22 mouse cellular contexts compared by ENCODE assay signal in the genomic region with DNA sequence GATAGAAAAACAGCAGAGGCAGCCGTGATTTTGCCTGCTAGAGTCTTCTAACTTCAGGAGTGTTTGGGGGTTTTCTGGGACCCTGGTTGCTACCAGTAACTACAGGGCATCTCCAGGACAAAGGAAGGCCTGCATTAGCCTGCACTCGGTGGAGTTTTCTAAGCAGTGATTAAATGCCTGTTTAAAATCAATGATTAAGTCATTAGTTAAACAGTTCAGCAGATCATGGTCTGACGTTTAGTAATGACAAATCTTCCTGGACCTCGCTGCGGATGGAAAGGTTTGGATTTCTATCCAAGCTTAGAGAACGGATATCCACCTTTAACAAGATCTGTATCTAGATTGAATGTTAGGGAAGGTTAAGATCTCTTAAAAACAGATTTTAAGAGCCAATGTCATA. TPM values are rescaled to one million over a fixed set of nuclear protein-coding genes. Genes with fewer than 3 reads are reported as not detected.
A peak's percentile ranks its signal among the peaks of the same experiment; 100 is the strongest.
DNase-seq lines count a peak whose midpoint lies in the region; ATAC-seq and TF ChIP-seq lines count a peak whose summit lies in the region.
"Had no signal": no experiment of that assay in that cellular context is flagged by ENCODE, and none has a peak within 500 bp of the region (broad histone marks: within the 10 kb centered on the region; RNA-seq: fewer than 3 reads in every experiment).

No protein-coding gene starts in this region.

- no peak overlapping the region for H3K4me2 ChIP-seq in heart, embryonic 15.5 days
- H3K4me2 ChIP-seq in kidney, embryonic 15.5 days, result no peak overlapping the region
- H3K4me2 ChIP-seq: embryonic facial prominence, embryonic 12.5 days; heart, embryonic 11.5 days; hindbrain, embryonic 13.5 days had no signal

- no peak for TF ChIP-seq EP300 in ES-Bruce4 (IDR thresholded peaks at IDR 0.05; ENCODE audit: insufficient read depth, low read depth, low read length)

- no peak overlapping the region for H3K4me3 ChIP-seq in heart, embryonic 15.5 days
- no peak overlapping the region for H3K4me3 ChIP-seq in kidney, embryonic 15.5 days (replicated peaks)
- H3K4me3 ChIP-seq in ES-Bruce4 (ENCODE audit: low read depth, low read length), result no peak overlapping the region
- no peak overlapping the region for H3K4me3 ChIP-seq in small intestine, adult 2 months (ENCODE audit: low read depth, low read length)
- H3K4me3 ChIP-seq: embryonic facial prominence, embryonic 12.5 days; hindbrain, embryonic 13.5 days had no signal

- no peak overlapping the region for H3K9ac ChIP-seq in heart, embryonic 15.5 days
- no peak overlapping the region for H3K9ac ChIP-seq in kidney, embryonic 15.5 days
- H3K9ac ChIP-seq in ES-Bruce4 (ENCODE audit: low read depth, poor library complexity, severe bottlenecking), result no peak overlapping the region
- H3K9ac ChIP-seq: embryonic facial prominence, embryonic 12.5 days; hindbrain, embryonic 13.5 days had no signal

- H3K4me1 ChIP-seq in heart, embryonic 15.5 days (replicated peaks), result peaks cover 31% of the 10 kb centered on the region
- H3K4me1 ChIP-seq in kidney, embryonic 15.5 days, result peaks cover 21% of the 10 kb centered on the region
- H3K4me1 ChIP-seq in ES-Bruce4 (ENCODE audit: control insufficient read depth, insufficient read depth, low read length), result peaks cover 7% of the 10 kb centered on the region
- H3K4me1 ChIP-seq in small intestine, adult 2 months (ENCODE audit: control insufficient read depth, insufficient read depth, insufficient read length, low read length), result peaks cover 22% of the 10 kb centered on the region
- H3K4me1 ChIP-seq: embryonic facial prominence, embryonic 12.5 days had no signal

- TF ChIP-seq POLR2A in ES-Bruce4 (IDR thresholded peaks at IDR 0.05; ENCODE audit: insufficient read depth, low read length), result no peak
- TF ChIP-seq POLR2A in small intestine, adult 2 months (IDR thresholded peaks at IDR 0.05; ENCODE audit: low read depth, low read length), result no peak

- DNase-seq in heart, postnatal 10 days, result no peak
- DNase-seq in kidney, adult 18-20 months, result no peak
- no peak for DNase-seq in urinary bladder, postnatal 10 days (ENCODE audit: low spot score)
- DNase-seq: B cell, adult 2 months; cerebellum, adult 11-12 months; cerebellum, adult 9-10 months; cerebellum, postnatal 25 days; gastrocnemius, postnatal 10 days; heart, adult 18-20 months; heart, postnatal 4 days had no signal

- whole genome bisulfite sequencing in heart, embryonic 15.5 days, result 66% methylated on average over 6 of the region's 6 CpGs
- WGBS in kidney, embryonic 15.5 days, result 61% methylated on average over 6 of the region's 6 CpGs
- 62% methylated on average over 6 of the region's 6 CpGs for WGBS in small intestine, adult 2 months

- no peaks in the 10 kb centered on the region for H3K27me3 ChIP-seq in heart, embryonic 15.5 days
- no peaks in the 10 kb centered on the region for H3K27me3 ChIP-seq in kidney, embryonic 15.5 days
- H3K27me3 ChIP-seq in ES-Bruce4 (ENCODE audit: control insufficient read depth, insufficient read depth, low read length, poor library complexity, severe bottlenecking), result no peaks in the 10 kb centered on the region
- H3K27me3 ChIP-seq in small intestine, adult 2 months (ENCODE audit: control insufficient read depth, insufficient read depth, low read length), result no peaks in the 10 kb centered on the region
- H3K27me3 ChIP-seq: embryonic facial prominence, embryonic 12.5 days had no signal

- no peaks in the 10 kb centered on the region for H3K9me3 ChIP-seq in heart, embryonic 15.5 days (replicated peaks)
- no peaks in the 10 kb centered on the region for H3K9me3 ChIP-seq in kidney, embryonic 15.5 days (replicated peaks)
- no peaks in the 10 kb centered on the region for H3K9me3 ChIP-seq in ES-Bruce4 (replicated peaks; ENCODE audit: control insufficient read depth, insufficient read depth, low read length, poor library complexity, severe bottlenecking)
- H3K9me3 ChIP-seq: embryonic facial prominence, embryonic 12.5 days; hindbrain, embryonic 13.5 days had no signal

- no peak for TF ChIP-seq CTCF in ES-Bruce4 (IDR thresholded peaks at IDR 0.05; ENCODE audit: low read depth, low read length)
- TF ChIP-seq CTCF in small intestine, adult 2 months (IDR thresholded peaks at IDR 0.05; ENCODE audit: extremely low read depth, insufficient read length, insufficient replicate concordance, low read depth, low read length), result no peak

- 0 out of 2 replicates have a peak overlapping the region, but pooled peaks have one; percentile 17 for H3K27ac ChIP-seq in heart, embryonic 15.5 days
- peak overlapping the region; percentile 55; the same call in 1 of the 2 replicates for H3K27ac ChIP-seq in kidney, embryonic 15.5 days
- H3K27ac ChIP-seq in ES-Bruce4 (ENCODE audit: insufficient read depth, low read length), result peak overlapping the region; percentile 3
- H3K27ac ChIP-seq in small intestine, adult 2 months (ENCODE audit: insufficient read depth, low read depth, low read length), result peak overlapping the region; percentile 18; the same call in 1 of the 2 replicates
- H3K27ac ChIP-seq: embryonic facial prominence, embryonic 12.5 days; hindbrain, embryonic 13.5 days; hindbrain, postnatal 0 days had no signal

- no peaks in the 10 kb centered on the region for H3K36me3 ChIP-seq in heart, embryonic 15.5 days
- H3K36me3 ChIP-seq in kidney, embryonic 15.5 days, result no peaks in the 10 kb centered on the region
- H3K36me3 ChIP-seq in ES-Bruce4 (ENCODE audit: control insufficient read depth, insufficient read depth, low read length, poor library complexity, severe bottlenecking), result no peaks in the 10 kb centered on the region
- H3K36me3 ChIP-seq in small intestine, adult 2 months (ENCODE audit: control insufficient read depth, insufficient read depth, low read length), result no peaks in the 10 kb centered on the region
- H3K36me3 ChIP-seq: embryonic facial prominence, embryonic 12.5 days; hindbrain, embryonic 13.5 days had no signal

- intact Hi-C loops in heart, postnatal 10 days (cut with DNase I), result no loop called here

- no peak for ATAC-seq in heart, embryonic 15.5 days (replicated peaks; ENCODE audit: insufficient number of reproducible peaks, insufficient read depth, low FRiP score, low read depth)
- ATAC-seq in kidney, embryonic 15.5 days (replicated peaks; ENCODE audit: low FRiP score), result no peak
- ATAC-seq: CD4-positive, CD25-positive, alpha-beta regulatory T cell, adult 4 months; forebrain, embryonic 16.5 days; hindbrain, postnatal 0 days had no signal

RNA-seq across cellular contexts. Expression of a gene that starts 25.5 kb away (rescaled TPM):
- 1.7 and 2.3 TPM in 2 replicates for polyA plus RNA-seq in heart, embryonic 15.5 days (2015; fragmentation: Nextera tagmentation; extraction: Ambion mirVana)
- 1 to 10 TPM; 2.8 to 3.9 TPM for total RNA-seq in heart, postnatal 10 days (2021)
- polyA plus RNA-seq in kidney, embryonic 15.5 days (2015; fragmentation: Nextera tagmentation; extraction: Ambion mirVana), result 0.64 and 0.73 TPM in 2 replicates
- 3.2 and 3.9 TPM in 2 replicates for polyA plus RNA-seq in ES-Bruce4 (2011; ENCODE audit: insufficient read depth, insufficient read length, low read depth, missing spikeins)
- polyA plus RNA-seq in small intestine, adult 2 months (2012; rRNA removed), result 1.5 and 2.0 TPM in 2 replicates

RNA-seq across cellular contexts. Expression of a gene that starts 47.2 kb away (rescaled TPM):
- polyA plus RNA-seq in heart, embryonic 15.5 days (2015; fragmentation: Nextera tagmentation; extraction: Ambion mirVana), result 0.28 and 0.29 TPM in 2 replicates
- total RNA-seq in heart, postnatal 10 days (2021), result under 1 TPM; 0.07 to 0.26 TPM
- 0.06 and 0.26 TPM in 2 replicates for polyA plus RNA-seq in kidney, embryonic 15.5 days (2015; fragmentation: Nextera tagmentation; extraction: Ambion mirVana)
- polyA plus RNA-seq in ES-Bruce4 (2011; ENCODE audit: insufficient read depth, insufficient read length, low read depth, missing spikeins), result not detected in 2 replicates
- polyA plus RNA-seq in small intestine, adult 2 months (2012; rRNA removed), result 0.04 TPM in 1 of 2 replicates, not detected in the other
- total RNA-seq: heart, adult 18-20 months; hindbrain, postnatal 0 days; MEL had no signal
- polyA plus RNA-seq: CD4-positive, CD25-positive, alpha-beta regulatory T cell, adult 4 months; forebrain, embryonic 11.5 days; heart, embryonic 11.5 days; hindbrain, embryonic 13.5 days; hindbrain, postnatal 0 days had no signal

RNA-seq across cellular contexts. Expression of a gene that starts 58.1 kb away (rescaled TPM):
- polyA plus RNA-seq in heart, embryonic 15.5 days (2015; fragmentation: Nextera tagmentation; extraction: Ambion mirVana), result 46.8 and 54.0 TPM in 2 replicates
- total RNA-seq in heart, postnatal 10 days (2021), result 10 to 100 TPM; 28.0 to 28.4 TPM
- polyA plus RNA-seq in kidney, embryonic 15.5 days (2015; fragmentation: Nextera tagmentation; extraction: Ambion mirVana), result 48.1 and 53.8 TPM in 2 replicates
- 32.9 and 34.4 TPM in 2 replicates for polyA plus RNA-seq in ES-Bruce4 (2011; ENCODE audit: insufficient read depth, insufficient read length, low read depth, missing spikeins)
- polyA plus RNA-seq in small intestine, adult 2 months (2012; rRNA removed), result 4.5 and 5.6 TPM in 2 replicates

Comparison
In these comparisons a context has a peak if more than half of its experiments do, and no peak if none do; other contexts are left out.
1. H3K27ac ChIP-seq: peak in every context shown above with its lines; median percentile 55 in kidney, embryonic 15.5 days; 18 in small intestine, adult 2 months; 17 in heart, embryonic 15.5 days; 3 in ES-Bruce4.